Mouse (Mus musculus): ENCODE data around the gene Pigo.

Gene Pigo

DNA sequence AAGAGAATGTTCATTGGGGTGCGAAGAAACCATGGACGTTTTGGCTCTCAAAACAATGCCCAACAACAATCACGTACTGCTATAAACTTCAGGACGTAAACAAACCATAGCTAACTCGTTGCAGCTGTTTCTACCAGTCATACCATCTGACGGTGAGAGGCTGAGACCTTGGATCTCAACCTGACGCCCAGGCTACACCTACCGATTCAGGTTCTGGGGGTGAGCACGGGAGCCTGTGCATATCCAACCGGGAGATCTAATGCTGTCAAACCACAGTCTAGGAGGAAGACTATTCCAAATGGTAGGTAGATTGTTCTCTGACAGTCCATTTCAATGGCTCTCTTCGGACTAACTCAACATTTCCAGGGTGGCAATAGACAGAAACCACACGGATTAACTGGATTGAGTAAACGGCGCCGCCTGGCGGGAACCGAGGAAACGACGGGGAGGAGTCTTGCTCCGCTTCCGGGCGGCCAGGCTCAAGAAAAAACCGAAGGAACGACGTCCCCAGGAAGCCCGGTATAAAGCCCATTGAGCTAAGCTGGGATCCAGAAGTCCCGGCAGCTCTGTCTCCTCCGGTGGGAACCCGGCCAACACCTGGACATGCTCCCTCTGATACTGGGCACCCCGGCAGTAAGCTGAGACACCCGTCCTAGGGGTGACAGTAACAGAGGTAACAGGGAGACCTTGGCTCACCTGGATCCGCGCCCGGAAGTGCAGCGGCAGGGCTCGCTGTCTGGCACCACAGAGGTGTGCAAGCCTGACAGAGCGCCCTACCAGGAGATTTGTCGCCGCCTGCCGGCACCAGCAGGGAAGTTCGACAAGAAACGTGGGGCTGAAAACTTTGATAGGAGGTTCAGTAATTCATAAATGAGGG lies at the start of gene Pigo:
Pigo (minus strand) TSS at position 736 of the 877 bp plus-strand sequence.
- DNase-seq (ENCODE audit: low read depth, low spot score) = peak; percentile 98

DNA sequence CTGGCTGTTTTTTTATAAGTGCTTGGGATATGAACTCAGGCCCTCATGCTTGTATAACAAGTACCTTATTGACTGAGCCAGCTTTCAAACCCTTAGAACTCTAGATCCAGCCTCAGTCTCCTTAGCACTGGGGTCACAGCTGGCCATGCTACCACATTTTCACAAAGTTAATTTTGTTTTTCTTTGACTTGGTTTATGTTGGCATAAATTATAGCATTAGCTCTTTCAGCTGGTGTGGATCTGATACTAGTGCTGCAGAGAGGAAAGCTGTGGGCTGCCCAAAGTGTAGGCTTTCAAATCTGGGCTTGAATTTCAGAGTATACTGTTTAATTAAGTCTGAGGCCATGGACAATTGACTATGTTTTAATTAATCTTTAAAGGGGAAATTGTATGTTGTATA lies 49.3 kb upstream of the Pigo start:
- peak; percentile 29 for DNase-seq (ENCODE audit: low read depth, low spot score)

DNA sequence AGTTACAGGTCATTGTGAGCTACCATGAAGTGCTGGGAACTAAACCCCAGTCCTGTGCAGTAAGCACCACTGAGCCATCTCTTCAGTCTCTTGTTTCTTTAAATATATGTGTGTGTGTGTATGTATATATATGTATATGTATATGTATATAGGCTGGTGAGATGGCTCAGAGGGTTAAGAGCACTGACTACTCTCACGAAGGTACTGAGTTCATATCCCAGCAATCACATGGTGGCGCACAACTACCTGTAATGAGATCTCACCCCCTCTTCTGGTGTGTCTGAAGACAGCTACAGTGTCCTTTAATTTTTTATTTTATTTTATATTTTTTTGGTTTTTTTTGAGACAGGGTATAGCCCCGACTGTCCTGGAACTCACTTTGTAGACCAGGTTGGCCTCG lies 39.9 kb upstream of the Pigo start:
- DNase-seq (ENCODE audit: low read depth, low spot score) = no peak

DNA sequence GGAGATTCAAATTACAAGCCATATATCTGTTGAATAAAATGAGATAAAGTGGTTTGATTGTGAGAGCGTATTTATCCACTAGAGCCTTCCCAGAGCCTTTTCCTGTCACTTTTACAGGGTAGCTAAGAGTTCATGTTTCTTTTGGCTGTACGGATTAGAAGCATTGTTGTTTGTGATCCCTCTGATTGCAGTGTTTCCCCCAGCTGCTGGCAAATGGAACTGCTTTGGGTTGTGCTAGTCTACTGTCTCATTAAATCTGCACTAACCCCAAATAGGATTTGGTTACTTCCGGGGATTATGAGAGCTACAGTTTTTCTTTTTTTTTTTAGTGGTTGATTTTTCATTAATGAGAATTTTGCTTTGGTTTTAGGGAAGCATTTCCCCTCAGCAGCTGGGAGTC lies 34.7 kb upstream of the Pigo start:
- DNase-seq (ENCODE audit: low read depth, low spot score) = no peak

DNA sequence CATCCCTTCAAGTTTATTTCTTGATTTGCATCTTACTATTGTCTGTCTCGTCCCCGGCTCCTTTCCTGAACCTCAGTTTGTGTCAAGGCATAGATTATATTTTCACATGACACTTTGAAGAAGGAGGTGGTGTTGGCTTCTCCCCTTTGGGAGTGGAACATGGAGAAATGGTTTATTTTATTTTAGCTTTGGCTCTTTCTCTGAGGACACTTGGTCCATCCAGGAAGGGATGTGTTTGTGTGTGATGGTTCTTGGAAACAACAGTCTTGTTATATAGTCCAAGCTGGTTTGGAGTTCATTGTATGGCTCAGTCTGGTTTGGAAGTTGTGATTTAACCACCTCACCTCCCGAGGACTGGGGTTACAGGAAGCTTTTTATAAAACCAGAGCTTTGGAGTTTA lies 34.1 kb upstream of the Pigo start:
- no peak for DNase-seq (ENCODE audit: low read depth, low spot score)

DNA sequence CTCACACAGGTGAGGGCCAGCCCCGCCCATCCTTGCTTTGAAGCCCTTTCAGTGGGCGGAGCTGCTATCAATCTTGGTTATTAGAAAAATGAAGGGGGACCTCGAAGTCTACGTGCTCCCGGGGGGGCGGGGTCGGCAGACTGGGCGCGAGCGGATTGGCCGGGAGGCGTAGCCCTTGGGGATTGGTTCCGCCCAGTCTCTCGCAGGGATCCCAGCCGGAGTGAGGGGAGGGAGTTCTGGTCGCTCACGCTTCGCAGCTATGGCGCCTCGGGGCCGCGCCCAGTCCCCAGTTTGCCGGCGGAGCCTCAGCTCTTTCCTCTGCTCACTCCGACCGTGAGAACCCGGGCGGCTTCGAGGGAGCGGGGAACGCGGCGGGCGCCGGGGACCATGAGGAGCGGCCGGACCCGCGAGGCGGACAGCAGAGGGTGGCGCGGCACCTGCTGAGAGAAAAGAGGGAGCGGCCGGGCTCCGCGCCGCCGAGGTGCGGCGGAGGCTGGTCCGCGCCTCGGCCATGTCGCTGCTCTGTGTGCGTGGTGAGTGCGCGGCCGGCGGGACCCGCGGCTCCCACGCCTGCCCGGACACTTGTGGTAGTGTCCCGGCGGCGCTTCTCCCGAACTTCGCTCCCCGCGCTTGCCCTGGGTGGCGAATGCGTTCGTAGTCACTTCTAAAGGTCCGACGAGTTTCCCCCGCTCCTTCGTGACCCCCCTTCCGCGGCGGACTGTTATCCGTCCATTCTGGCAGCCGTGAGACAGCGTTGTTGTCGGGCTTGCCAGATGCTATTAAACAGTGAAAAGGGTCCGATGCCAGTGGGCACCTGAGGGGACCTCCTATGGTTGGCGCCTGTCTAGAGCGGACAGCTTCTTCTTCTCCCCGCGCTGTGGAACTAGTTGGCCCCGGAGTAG lies 33.4 kb upstream of the Pigo start, which contains the start of gene Unc13b:
Unc13b (plus strand) TSS at position 201 of the 902 bp plus-strand sequence.
- peak; percentile 95 for DNase-seq (ENCODE audit: low read depth, low spot score)

DNA sequence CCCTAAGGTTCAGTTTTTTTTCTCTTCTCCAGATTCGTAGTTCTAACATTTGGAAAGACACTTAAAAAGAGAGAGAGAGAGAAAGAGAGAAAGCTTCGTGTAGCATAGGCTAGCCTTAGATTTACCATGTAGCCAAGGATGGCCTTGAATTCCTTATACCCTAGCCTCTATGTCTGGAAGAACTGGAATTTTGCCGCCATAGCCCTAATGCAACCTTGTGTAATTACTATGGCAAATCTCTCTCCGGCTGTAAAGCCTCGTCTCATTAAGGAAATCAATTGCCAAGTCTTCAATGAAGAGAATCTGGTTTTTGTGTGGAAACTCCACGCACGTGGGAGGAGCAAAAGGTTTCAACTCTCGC lies 32.8 kb upstream of the Pigo start:
- no peak for DNase-seq (ENCODE audit: low read depth, low spot score)

DNA sequence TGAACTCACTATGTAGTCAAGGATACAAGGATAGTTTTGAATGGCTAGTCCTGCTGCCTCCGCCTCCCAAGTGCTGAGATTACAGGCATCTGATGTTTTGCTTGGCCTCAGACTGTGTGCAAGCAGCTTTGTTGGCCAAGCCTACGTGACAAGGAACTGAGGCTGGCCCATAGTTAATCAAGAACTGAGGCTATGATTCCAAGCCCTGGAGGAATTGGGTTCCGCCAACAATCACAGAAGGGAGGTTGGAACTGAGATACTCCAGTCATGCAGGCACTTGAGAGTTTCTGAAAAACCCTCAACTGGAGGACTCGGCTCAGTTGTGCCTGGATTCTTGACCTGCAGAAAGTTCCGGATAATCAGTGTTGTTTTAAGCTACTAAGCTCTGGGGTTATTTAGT lies 32.0 kb upstream of the Pigo start:
- no peak for DNase-seq (ENCODE audit: low read depth, low spot score)

DNA sequence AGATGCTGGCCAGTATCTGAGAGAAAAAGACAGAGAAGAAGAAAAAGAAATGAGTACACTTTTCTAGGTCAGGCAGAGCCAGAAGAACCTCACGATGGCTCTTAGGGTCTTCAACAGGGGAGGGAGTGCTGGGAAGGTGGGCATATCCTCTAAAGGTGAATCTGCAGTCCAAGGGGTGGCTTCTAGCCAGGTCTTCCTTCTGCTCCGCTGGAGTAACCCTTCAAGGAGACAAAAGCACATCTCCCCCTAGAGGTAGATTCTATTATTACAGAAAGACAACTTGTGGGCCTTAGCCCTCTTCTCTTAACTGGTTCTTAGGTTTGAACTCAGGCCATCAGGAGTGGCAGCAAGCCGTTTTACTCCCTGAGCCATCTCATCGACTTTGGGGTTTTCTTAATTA lies 27.0 kb upstream of the Pigo start:
- peak; percentile 82 for DNase-seq (ENCODE audit: low read depth, low spot score)

DNA sequence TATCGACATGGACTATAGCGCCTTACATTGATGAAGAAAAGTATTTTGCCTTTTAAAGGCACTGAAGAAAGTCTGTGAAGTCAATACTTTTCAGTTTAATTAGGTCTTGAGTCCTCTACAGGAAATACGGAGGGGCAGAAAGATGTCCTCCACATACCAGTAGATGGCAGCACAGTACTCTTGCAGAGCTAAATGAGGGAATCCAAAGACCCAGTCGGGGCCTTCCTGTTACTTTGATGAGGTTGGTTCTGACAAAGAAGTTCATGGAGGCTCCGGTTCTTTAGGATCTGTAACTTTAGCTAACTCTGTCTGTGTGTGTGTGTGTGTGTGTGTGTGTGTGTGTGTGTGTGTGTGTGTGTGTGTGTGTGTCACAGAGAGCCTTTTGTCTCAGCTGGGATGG lies 21.6 kb upstream of the Pigo start:
- DNase-seq (ENCODE audit: low read depth, low spot score) = peak; percentile 93

DNA sequence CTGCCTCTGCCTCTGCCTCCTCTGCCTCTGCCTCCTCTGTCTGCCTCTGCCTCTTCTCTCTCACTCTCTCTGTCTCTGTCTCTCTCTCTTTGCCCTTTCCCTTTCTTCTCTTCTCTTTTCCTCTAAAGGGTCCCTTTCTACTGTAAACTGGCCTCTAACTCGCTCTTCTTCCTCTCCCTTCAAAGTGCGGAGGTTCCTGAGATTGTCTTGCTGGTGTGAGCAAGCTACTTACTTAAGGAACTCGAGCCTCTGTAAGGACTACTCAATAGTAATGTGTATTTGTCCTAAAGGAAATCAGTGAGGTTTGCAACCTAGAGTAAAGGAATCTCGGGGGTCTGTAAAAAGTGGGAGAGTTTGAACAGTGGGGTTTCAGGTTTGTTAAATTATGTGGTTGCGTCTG lies 21.0 kb upstream of the Pigo start:
- DNase-seq (ENCODE audit: low read depth, low spot score) = no peak

DNA sequence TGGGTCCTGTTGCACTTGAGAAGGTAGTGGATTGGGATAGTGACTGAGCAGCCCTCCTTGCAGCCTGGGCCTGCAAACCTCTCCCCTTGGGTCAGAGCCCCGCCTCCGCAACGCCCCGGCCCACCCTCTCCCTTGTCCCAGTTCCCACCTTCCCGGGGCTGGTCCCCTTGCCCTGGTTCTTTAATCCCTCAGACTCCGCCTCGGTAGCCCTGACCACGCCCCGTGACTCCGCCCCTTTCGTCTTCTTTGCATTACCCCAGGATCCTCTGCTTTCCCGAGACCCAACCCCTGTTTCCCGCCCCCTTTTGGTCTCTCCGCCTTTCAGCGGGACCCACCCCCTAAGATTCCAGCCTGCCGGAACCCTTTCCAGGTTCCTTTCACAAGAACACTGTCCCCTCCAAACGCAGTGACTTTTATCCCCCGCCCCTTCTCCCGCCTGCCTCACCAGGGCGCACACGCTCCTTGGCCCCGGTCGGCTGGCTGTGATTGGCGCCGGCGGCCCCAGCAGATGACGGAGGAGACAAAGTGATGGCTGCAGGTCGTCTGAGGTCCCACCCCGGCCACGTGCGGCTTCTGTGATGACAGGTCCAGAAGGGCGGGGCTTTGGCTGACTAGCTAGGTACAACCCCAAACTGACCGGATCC lies 20.2 kb upstream of the Pigo start, which contains the start of gene Fam214b:
Fam214b (minus strand) TSS at position 562 of the 644 bp plus-strand sequence.
- DNase-seq (ENCODE audit: low read depth, low spot score) = peak; percentile 96

DNA sequence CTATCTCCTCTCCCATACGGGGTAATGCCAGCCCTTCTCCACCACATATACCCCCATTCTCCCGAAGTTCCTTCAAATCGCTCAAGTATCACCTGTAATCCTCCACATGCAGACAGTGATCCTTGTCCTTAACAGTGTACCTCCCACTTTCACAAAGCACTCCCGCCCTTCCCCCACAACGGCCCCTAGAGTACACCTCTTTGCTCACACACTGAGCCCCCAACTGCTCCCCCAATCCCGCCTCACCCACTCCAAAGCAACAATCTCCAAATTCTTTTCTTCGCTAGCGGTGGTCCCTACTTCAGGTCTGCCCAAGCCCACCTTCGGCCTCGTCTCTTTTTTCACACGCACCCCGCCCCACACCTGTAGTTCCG lies 19.7 kb upstream of the Pigo start:
- no peak for DNase-seq (ENCODE audit: low read depth, low spot score)

DNA sequence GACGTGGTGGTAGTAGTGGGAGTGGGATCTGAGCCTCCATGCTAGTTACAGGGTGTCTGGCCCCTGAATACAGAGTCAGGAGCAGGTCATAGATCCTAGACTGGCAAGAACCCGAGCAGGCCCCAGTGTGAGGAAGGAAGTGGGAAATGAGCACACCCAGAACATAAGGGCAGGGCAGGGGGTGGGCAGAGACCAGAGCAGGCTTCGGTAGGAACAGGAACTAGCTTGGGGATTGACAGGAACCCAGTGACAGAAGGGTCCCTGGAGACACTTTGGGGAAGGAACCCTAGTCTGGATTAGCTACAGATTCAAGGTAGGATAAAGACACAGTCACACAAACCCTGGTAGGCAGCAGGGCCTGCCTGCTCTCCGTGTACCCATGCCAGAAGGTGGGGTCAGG lies 19.1 kb upstream of the Pigo start:
- no peak for DNase-seq (ENCODE audit: low read depth, low spot score)

DNA sequence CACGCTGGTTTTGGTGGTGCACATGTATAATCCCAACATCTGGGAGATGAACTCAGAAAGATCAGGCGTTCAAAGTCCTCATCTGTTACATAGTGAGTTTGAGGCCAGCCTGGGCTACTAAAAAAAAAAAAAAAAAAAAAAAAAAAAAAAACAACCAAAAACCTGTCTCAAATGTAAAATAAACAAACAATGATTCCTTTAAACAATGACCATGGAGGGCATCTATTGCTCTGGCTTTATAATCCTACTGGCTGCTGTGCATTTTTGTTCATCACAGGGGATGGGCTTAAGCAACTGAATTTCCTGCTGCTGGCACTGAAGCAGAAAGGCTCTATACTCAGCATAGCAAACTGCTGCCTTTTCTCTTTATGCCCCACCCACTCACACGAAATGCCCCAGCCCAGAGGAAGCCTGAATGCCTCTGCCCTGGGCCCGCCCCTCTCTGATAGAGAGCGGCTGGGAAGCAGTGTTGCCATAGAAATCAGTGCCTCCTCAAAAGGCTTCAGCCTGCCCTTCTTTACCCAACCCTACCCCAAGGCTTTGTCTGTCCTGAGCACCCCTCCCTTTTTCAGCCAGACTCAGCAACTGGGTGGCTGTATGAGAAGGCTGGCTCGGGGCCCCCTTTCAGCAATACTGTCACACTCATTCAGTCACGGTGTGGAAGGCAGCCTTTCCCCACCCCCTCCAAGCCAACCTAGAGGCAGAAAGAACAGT lies 18.2 kb upstream of the Pigo start:
- DNase-seq (ENCODE audit: low read depth, low spot score) = peak; percentile 75

DNA sequence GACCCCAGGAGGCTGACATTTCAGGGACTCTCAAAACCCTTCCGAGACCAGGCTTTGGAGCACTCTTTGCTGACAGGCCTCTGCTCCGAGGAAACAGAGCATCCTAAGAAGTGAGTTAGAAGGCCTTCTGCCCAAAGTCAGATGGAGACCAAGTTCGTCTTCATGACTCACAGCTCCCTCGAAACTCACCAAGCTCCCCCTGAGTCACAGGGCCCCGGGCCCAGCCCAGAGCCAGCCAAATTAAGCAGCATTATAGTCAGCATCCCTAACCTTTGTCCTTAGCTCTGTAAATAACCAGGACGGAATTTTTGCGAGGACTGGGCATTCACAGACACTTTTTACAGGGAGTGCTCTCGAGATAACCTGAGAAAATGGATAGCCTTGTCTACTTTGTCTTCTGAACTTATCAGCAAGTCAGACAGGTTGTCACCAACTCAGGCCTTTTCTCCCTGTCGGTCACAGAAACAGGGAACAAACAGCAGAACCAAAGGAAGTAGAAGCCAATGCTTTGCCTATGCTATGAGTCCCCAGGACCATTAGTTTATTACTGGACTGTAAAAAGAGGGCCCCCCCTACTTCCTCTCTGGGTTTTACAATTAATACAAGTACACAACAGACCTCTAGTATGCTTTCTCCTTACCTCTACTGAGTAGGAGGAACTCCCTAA lies 15.4 kb upstream of the Pigo start:
- DNase-seq (ENCODE audit: low read depth, low spot score) = peak; percentile 48

DNA sequence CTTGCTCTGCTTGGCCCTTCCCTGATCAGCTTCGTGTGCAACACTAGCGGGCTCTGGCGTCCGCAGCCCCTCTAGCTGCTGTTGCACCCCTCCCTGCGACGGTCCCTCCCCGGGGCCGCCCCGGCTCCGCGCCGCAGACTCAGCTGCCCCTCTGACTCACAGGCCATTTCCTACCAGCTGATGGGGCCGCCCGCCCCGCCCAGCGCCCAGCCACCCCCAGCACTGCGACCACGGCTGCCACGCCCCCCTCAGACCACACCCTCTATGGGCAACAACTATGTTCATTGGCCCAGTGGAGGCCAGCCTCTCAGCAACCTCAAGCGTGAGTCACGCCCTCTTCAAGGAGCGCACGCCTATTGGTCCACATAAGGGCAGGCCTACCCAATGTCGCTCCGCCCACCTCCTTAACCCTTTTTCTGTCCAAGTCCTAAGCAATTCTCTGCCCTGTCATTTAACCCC lies 14.5 kb upstream of the Pigo start:
- DNase-seq (ENCODE audit: low read depth, low spot score) = peak; percentile 99

DNA sequence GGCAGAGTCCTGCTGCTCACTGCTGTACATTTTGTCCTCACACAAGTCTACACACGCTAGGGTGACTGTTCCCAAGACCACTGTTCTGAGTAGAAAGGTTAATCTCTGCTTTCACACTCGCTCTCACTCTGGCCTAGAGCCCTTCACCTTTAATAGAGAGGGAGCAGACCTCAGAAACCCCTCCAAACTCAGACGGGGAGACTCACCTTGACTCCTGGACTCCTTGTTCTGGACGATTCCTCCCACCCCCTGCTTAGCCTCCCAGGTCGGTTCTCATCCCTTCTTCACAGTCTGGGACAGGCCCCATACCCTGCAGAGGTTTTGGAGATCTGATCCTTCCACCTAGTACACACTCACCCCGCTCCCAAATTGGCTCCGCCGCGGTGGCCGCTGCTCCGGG lies 14.0 kb upstream of the Pigo start:
- DNase-seq (ENCODE audit: low read depth, low spot score) = no peak

DNA sequence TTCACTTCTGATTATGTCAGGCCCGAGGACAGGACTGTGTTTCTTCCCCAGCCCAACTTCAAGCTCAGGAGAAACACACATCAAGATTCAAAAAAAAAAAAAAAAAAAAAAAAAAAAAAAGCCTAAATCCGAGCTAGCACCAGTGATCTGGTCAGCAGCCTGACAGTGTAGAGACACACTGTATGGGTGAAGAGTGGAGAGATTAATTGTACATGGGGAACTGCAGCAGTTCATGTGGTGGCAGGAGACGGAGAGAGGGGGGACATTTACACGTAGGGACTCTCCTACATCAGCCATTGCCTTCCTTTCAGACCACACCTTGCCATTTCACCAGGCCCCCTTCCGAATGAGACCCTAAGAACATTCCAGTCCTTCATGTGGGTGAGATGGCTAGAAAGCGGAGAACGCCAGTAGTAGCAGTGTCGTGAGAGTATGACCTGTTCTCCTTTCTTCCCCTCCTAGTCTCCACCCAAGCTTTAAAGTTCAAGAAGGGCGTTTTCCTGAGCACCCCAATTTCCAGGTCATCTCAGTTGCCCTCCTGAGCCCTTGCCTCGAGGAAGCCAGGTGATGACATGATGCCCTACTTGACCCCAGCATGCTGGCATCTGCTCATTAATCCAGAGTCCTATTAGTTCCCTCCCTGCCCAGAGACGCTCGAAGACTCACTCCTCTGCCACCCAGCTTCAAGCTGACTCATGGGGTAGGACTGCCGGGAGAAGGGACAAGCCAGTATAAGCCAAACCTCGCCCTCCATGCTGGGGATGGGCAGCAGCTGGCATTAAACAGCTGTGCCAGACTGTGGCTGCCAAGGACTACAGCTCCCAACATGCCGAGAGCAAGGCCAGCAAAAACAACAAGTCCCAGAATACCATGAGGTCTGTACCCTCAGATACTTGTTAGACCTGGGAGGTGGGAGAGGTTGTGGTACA lies 13.2 kb upstream of the Pigo start:
- peak; percentile 87 for DNase-seq (ENCODE audit: low read depth, low spot score)
